Mouse (Mus musculus) embryonic stem cell, embryonic (primary cell): Measurements from ENCODE around the gene Arid1b.

Experiments
- CTCF ChIA-PET, 4 experiments: fragments of 300-600 bp in 2 of 4; fragments of 350-600 bp in 2 of 4; sonication (Branson Sonifier 250); formaldehyde crosslinking; loops; one replicate each; lab custom pipeline; 2022; ENCODE audit warnings: inconsistent platforms in 2 of 4; lab: Charles Lee
- POLR2A ChIA-PET, 4 experiments: fragments of 300-600 bp in 2 of 4; fragments of 350-600 bp in 2 of 4; sonication (Branson Sonifier 250); formaldehyde crosslinking; loops; one replicate each; lab custom pipeline; 2022; ENCODE audit warnings: antibody characterized with exemption in 4 of 4, inconsistent platforms in 1 of 4; lab: Charles Lee

The Arid1b gene

GRCm38 (mm10) chr17:5324236-5324876, 330.2 kb downstream of the Arid1b start:
- ChIA-PET POLR2A (interaction anchor here (0.6 to 2.1 kb wide), 16 partner anchors 16 to 654 kb away, joined by 3 to 11 read pairs (median 4); no protein-coding TSS in a partner anchor), CTCF (interaction anchor here (0.6 to 1.5 kb wide), 6 partner anchors 65 to 1848 kb away, joined by 3 to 8 read pairs (median 4); no protein-coding TSS in a partner anchor)

- ChIA-PET CTCF (interaction anchor here in 1 of 4 experiments (0.6 to 0.7 kb wide), 2 partner anchors 195 to 283 kb away, joined by 4 to 5 read pairs; no protein-coding TSS in a partner anchor), POLR2A (interaction anchor here in 1 of 4 experiments (0.7 kb wide), 1 partner anchor 28 kb away, joined by 3 read pairs; no protein-coding TSS in a partner anchor)
These were observed 332.6 kb downstream of the Arid1b start for GRCm38 (mm10) chr17:5326689-5327088.

- POLR2A ChIA-PET = interaction anchor here in 1 of 4 experiments (0.6 to 0.9 kb wide), 2 partner anchors 46 to 80 kb away, joined by 3 read pairs; no protein-coding TSS in a partner anchor
- CTCF ChIA-PET = interaction anchor here in 2 of 4 experiments (0.6 to 0.7 kb wide), 3 partner anchors 196 to 379 kb away, joined by 3 to 5 read pairs (median 4); no protein-coding TSS in a partner anchor
These were observed 333.5 kb downstream of the Arid1b start for GRCm38 (mm10) chr17:5327480-5328180.

DNA sequence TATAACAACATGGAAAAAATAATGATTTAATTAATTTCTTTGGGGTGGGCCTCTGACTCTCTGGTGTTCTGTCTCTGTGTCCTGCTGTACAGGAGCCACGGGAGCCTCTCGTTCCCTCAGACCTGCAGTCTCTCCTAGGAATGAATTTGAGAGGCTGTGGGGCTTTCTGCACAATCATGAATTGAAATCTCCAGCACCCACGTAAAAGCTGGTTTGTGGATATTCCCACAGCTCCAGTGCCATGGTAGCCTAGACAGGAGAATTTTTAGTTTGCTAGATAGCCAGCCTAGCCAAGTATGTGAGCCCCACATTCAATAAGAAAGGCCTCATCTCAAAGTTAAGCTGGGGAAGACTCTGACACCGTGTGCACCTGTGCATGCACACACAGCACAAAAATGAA, 335.3 kb downstream of the Arid1b start:
- CTCF ChIA-PET = interaction anchor here in 1 of 4 experiments (0.5 kb wide), 1 partner anchor 26 kb away, joined by 3 read pairs; no protein-coding TSS in a partner anchor

DNA sequence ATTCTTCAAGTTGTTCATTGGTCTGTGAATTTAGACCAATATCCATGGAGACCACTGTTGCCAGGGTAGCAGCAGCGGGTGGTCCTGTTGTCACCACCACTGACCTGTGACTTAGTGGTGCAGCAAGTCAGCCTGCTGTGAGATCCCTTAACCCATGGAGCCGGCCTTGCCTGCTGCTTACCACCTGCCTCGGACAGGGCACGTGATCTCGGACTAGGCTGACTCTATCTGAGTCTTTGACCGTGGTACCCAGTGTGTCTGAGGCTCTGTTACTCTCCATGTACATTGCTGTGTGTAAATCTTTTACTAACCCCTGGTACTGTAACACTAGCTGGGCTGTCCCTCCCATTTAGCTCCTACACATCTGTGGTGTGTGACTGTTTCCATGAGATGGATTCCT, 335.9 kb downstream of the Arid1b start:
- ChIA-PET POLR2A (interaction anchor here in 1 of 4 experiments (0.6 to 1.2 kb wide), 2 partner anchors 8 to 9 kb away, joined by 3 read pairs; no protein-coding TSS in a partner anchor), CTCF (interaction anchor here in 3 of 4 experiments (0.6 to 2.6 kb wide), 6 partner anchors 11 to 205 kb away, joined by 3 to 16 read pairs (median 6); no protein-coding TSS in a partner anchor)

More for the DNA sequence above, 335.3 kb downstream of the Arid1b start:
- POLR2A ChIA-PET = interaction anchor here in 2 of 4 experiments (0.6 to 1.5 kb wide), 2 partner anchors 8 to 26 kb away, joined by 3 to 4 read pairs; no protein-coding TSS in a partner anchor

DNA sequence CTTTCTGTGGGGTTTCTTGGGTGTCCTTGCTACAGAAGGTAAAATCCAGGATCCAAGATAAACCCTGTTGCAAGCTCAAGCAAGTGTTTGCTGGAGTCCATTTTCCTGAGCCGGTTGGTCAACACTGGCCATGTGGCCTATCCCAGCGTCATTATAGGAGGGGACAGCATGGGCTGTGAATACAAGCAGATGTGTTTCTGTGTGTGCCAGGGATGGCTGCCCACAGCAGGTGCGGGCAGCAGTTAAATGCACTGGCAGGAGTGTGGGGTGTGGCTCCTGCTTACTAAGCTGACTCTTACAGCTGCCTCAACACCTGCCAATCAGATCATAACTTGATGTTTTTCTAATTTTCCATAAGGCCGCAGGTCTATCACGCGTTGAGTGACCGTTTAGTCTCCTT, 336.5 kb downstream of the Arid1b start:
- ChIA-PET POLR2A (interaction anchor here in 1 of 4 experiments (1.1 to 1.7 kb wide), 3 partner anchors 10 to 28 kb away, joined by 3 read pairs; no protein-coding TSS in a partner anchor), CTCF (interaction anchor here (0.5 to 2.6 kb wide), 33 partner anchors 9 to 1975 kb away, joined by 3 to 20 read pairs (median 4); no protein-coding TSS in a partner anchor)

GRCm38 (mm10) chr17:5331387-5331786, 337.3 kb downstream of the Arid1b start:
- POLR2A ChIA-PET = interaction anchor here in 2 of 4 experiments (0.8 to 2.5 kb wide), 5 partner anchors 11 to 28 kb away, joined by 3 to 7 read pairs (median 3); no protein-coding TSS in a partner anchor
- CTCF ChIA-PET = interaction anchor here (0.5 to 2.6 kb wide), 41 partner anchors 9 to 1975 kb away, joined by 3 to 20 read pairs (median 4); no protein-coding TSS in a partner anchor

DNA sequence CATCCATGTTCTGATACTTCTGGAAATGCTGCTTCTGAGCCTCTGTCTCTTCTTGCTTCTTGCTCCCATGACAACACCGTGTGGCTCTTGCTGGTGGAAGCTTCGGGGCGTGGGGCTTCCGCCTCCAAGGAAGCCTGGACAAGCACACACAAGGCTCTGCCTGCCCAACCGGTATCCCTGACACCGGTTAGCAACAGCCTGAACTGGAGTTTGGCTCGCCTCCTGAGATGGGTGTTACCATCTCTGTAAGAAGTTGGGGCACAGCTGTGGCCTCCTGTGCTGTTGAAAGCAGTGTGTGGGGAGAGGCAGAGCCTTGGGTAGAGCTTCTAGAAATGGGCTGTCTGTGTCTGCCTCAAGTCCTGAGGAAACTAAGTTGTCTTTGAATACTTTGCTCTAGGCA, 340.4 kb downstream of the Arid1b start:
- CTCF ChIA-PET = interaction anchor here in 1 of 4 experiments (1.1 kb wide), 1 partner anchor 63 kb away, joined by 3 read pairs; no protein-coding TSS in a partner anchor
- POLR2A ChIA-PET = no interaction called here

- POLR2A ChIA-PET = no interaction called here
- CTCF ChIA-PET = no interaction called here
These were observed 350.3 kb downstream of the Arid1b start for GRCm38 (mm10) chr17:5344426-5344825.

- CTCF ChIA-PET = no interaction called here
- POLR2A ChIA-PET = no interaction called here
These were observed 351.7 kb downstream of the Arid1b start for GRCm38 (mm10) chr17:5345810-5346209.

DNA sequence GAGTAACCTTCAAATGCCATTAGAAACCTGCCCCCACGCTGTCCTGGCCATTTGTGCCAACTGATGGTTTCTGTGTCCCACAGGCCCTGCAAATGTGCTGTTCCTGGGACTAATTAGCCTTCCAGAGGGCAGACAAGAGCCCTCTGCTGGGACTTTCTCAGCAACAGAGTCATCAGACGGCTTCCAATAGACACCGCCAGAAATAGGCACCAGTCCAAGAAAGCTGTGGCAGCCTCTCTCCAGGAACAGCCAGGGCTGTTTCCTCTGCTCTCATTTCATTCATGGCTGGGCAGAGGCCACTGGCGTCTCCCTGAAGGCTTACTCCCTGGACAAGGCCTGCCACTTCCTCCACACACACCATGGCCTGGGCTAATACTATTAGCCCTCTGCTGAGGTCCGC, 358.8 kb downstream of the Arid1b start:
- POLR2A ChIA-PET = interaction anchor here in 2 of 4 experiments (0.6 to 0.9 kb wide), 2 partner anchors 88 to 184 kb away, joined by 3 read pairs; no protein-coding TSS in a partner anchor
- CTCF ChIA-PET = no interaction called here

- ChIA-PET POLR2A (no interaction called here), CTCF (no interaction called here)
These were observed 366.6 kb downstream of the Arid1b start for GRCm38 (mm10) chr17:5360759-5361158.

DNA sequence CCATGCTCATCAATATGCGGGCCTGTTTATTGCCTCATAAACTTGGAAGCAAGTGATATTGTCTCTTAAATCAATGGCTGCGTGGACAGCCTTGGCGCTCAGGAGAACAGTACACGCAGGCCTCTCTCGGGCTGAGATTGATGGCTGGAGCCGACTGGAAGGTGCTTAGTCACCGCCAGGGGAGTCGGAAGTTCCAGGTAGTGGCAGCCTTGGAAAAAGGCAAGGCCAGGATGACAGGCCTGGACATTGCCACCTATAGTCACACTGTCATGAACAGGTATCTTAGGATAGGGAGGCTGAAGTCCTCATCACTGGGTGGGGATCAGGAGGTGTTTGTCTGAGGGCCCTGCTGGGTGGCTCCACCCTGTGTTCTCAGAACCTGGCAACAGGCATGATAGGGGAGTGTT, 371.9 kb downstream of the Arid1b start:
- ChIA-PET POLR2A (no interaction called here), CTCF (no interaction called here)

- CTCF ChIA-PET = interaction anchor here in 1 of 4 experiments (0.7 kb wide), 1 partner anchor 66 kb away, joined by 5 read pairs; no protein-coding TSS in a partner anchor
- POLR2A ChIA-PET = interaction anchor here in 1 of 4 experiments (0.8 kb wide), 1 partner anchor 31 kb away, joined by 3 read pairs; no protein-coding TSS in a partner anchor
These were observed 376.9 kb downstream of the Arid1b start for GRCm38 (mm10) chr17:5371032-5371431.

DNA sequence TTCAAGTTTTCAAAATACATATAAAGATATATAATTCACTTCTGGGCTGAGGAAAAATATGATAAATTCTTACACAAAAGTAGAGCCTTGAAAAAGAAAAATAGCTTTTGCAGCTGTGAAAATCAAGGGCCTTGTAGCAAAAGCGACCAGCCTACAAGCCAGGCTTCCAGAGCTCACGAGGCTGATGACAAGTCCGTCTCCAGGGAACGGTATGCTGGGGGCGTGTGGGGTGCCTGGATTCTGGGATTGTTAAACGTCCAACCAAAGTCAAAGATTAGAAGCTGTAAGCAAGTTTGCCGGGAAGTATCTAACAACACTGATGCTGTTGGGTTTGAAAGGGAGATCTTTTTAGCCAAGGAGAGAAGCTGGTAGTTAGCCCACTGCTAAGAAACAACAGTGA, 377.4 kb downstream of the Arid1b start:
- ChIA-PET POLR2A (interaction anchor here in 1 of 4 experiments (0.8 kb wide), 2 partner anchors 30 to 32 kb away, joined by 3 read pairs; no protein-coding TSS in a partner anchor), CTCF (interaction anchor here in 2 of 4 experiments (0.6 to 0.7 kb wide), 4 partner anchors 58 to 520 kb away, joined by 3 to 5 read pairs (median 4); partner anchors contain the start of gene Tmem242 (in 1 of the 2))

DNA sequence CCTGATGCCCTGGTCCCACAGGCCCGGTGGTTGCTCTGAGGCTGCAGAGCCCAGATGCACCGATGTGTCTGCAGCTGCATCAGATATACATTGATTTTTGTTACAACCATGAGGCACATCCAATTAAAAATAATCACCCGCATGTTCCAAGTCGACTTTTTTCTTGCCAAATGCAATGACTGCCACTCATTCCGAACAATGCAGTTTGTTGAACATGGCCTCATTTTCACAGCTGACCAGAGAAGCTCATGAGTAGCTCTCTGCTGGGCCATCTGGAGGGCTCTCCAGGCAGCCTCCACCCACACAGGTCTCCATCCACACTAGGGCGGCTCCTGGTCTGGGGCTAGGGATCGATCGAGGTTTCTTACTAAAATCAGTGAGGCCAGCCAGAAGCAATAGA, 378.8 kb downstream of the Arid1b start:
- ChIA-PET POLR2A (no interaction called here), CTCF (interaction anchor here in 2 of 4 experiments (0.6 to 1.1 kb wide), 2 partner anchors 124 to 1361 kb away, joined by 3 read pairs; no protein-coding TSS in a partner anchor)

DNA sequence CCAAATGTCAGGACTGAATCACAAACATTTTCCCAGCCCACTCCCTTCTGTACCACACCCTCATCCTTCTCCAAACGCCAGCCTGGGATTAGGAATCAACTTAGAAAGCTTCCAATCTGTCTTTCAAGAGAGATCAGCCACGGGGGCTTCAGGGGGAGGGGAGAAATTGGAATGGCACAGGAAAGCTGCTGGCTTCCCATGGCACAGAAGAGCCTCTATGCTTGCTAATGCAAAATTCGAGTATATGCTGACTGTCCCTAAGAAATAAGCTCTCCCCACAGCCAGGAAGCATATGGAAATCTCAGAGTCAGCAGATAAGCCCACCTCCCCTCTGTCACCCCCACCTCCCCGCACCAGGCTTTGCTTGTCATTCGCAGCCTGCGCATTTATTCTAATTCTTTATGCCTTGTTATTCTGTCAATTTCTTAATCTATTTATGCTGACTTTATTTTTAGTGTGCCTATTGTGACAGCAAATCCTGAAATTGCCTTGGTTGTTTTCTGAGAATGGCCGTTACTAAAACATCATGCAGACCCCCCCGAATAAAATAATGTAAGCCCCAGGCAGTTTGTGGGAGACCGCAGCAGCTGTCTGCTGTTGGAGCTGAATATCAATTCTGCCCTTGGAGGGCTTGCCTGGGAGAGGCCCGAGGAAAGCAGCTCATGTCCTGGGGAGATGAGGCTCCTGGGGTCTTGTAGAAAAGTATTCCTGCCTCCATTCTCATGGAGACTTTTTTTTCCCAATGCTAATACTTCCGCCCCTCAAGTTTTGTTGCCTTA, 383.2 kb downstream of the Arid1b start:
- ChIA-PET CTCF (interaction anchor here in 2 of 4 experiments (1.3 to 1.4 kb wide), 2 partner anchors 46 kb away, joined by 3 to 6 read pairs; no protein-coding TSS in a partner anchor), POLR2A (interaction anchor here in 2 of 4 experiments (0.5 to 1.2 kb wide), 4 partner anchors 9 to 393 kb away, joined by 3 to 4 read pairs (median 4); no protein-coding TSS in a partner anchor)
